Mouse (Mus musculus) A20 (cell line): ENCODE results near the gene Eif3l.
"Not testable (repeated sequence)": the region's sequence is repeated elsewhere in the genome, so short reads cannot be mapped to it uniquely, and the experiment has no call there.

ENCODE experiments used
- DNase-seq: peaks from one replicate; pipeline ENCODE4 v3.0.0-alpha.2; 2011; ENCODE audit warnings: low read depth, low spot score

Gene Eif3l

GRCm38 (mm10) chr15:79074913-79075532, at the start of gene Eif3l:
Gene Eif3l, plus strand, starts transcription at chr15:79075179.
- peak; percentile 92 for DNase-seq

GRCm38 (mm10) chr15:79025687-79026308, 49.2 kb upstream of the Eif3l start:
- DNase-seq: no peak

DNA sequence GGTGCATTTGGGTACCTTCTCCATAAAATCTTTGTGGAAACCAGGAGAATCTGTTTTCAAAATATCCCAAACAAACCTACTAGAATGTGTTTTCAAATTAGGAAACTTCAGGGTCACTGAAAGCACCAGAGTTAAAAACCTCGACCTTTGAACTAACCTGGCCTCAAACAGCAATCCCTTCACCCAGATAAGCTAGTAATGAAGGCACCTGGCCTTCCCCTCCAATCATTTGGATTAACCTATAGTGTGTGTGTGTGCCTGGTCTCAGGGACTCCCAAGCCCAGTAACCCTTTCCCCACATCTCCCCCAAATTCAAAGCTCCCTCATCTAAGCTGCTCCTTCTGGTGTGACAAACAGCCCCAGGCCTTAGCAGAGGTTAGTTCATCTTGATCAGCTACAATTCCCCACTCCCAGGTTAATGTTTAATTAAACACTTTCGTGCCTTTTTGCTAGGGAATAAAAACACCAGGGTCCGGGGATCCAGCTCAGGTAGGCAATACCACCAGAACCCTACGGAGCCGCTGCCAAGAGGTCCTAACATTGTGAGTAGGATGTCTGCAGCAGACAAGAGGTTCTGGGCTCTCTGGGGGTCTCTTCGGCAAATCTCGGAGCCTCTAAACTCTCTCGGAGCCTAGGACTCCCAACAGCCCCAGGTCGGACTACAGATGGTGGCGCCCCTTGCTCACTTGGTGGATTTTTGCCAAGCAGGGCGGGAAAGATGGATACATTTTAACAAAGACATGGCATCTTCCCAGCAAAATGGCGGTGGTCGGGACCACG, 48.3 kb upstream of the Eif3l start:
- DNase-seq: no peak

DNA sequence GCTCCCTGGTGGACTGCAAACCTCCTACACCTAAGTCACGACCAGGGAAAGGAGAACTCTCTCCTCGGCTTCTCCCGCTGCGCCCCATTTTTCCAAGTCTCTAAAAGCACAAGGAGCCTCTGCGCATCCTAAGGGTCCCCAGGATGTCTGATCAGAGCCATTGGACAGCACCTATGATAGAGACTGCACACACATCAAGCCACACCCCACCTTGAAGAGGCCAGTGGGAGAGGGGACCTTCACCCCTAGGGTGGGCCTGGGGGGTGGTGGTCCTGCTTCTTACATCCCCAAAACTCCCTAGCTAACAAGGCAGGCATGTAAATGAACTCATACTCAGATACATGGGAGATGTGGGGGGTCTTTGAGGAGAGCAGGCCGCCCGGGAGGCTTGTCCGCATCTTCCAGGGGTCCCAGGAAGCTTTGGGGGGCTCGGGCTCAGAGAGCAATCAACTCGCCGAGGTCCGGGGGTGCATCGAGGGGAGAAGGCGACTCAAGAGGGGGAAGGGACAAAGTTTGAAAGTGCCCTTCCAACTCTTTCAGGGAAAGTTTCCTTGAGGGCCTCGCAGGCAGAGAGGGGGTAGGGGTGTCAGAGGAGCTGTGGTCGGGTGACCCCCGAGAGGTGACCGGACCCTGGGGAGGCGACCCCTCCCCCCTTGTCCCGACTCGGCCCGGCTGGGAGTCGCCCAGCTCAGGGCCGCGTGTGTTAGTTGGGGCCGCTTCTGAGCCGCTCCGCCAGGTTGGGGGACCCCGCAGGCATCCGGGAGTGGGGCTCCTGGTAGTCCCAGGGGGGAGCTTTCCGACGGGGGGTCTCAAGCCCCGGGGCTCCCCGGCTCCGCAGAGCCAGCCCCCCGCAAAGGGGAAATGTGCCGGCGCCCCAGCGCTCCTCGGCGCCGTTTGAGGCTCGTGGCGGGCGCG, 47.4 kb upstream of the Eif3l start:
- DNase-seq: peak; percentile 35

DNA sequence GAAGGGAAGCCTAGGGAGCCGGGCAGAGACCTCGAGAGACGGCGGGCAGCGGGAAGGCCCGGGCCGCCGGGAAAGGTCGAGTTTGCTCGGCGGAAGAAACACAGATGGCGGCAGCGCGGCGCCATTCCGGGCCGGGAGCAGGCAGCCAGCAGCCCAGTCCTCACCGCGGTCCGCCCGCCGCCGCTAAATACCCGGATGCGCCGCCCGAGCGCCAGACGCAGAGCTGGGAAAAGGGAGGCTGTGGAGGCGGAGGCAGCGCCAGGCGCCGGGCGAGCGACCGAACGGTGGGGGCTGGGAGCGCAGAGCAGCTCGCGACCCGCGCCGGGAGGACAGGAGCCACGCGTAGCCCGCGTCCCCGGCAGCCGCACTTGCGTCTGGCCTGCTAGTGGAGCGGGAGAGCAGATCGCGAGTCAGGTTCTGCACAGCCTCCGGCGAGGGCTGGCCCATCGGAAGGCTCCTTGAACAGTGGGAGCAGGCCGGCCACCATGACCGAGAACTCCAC, 46.7 kb upstream of the Eif3l start, which contains the start of gene H1f0:
TSS of gene H1f0 (plus strand) at position 214 of the 502 bp plus-strand sequence.
- DNase-seq: peak; percentile 77

GRCm38 (mm10) chr15:79028823-79029484, 46.0 kb upstream of the Eif3l start:
- peak; percentile 28 for DNase-seq

DNA sequence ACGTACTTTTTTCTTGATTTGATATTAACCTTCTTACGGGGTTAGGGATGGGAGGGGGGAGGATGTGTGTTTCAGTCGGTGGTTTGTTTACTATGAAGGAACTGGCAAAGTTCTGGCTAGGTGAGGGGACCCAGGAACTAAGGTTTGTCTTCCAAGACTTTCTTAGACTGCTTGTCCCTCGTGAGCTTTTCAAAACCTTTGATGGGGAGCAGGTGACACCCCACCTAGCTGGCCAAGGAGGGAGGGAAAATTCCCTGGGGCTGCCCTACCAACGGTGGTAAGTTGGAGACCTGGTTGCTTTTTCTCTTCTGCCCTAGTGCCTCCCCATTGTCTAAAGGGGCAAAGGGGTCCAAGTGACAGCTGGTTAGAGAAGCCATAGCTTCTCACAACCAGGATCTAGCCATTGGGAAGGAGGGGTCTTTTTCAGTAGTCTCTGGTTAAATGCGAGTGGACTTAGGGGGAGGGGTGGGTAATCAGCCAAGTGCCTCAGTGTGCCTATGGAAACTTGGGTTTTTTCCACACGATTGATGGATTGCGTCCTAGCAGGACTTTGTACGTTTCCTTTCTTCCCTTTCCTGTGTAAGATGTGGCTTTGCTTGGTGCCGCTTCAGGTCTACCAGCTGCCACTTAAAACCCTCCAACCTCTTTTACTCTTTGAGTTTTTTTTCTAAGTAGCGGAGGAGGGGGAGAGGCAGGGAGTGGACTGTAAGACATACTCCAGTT, 45.3 kb upstream of the Eif3l start:
- peak; percentile 36 for DNase-seq

DNA sequence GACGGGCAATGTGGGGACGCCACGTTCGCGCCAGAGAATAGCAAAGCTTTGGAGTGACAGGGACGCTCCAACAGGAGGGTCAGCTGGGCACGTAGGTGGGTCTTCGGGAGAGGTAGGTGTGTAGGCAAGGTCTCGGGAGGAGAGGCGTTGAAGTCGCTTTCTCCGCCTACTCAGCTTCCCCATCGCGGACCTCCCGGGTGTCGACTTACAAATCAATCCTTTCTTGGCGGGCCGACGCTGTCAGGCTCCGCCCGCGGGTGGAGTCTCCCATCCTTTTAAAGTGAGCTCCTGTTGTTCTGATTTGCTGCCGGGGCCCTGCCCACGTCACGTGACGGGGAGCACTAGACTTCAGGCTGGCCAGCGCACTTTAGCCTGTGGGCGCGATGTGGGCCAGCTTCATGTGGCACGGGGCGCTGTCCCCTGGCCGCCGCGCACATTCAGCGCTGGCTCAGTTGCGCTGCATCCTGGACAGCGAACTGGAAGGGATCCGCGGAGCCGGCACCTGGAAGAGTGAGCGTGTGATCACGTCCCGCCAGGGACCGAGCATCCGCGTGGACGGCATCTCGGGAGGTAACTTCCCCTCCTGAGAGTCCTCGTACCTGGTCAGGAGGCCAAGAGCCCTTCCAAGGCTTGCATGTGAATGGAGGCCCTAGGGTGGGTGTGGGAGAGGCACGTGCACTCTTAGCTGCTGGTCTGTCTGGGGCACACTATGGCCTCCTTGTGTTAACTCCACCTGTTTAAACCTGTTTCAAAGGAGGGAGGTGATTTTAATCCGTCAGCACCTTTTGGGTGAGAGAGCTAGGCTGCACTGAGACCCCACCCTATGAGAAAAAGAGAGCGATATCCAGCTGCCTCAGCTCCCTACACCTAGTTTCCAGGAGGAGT, 44.2 kb upstream of the Eif3l start:
- DNase-seq: peak; percentile 96

- DNase-seq: not testable (repeated sequence)
Observed at GRCm38 (mm10) chr15:79031908-79032307, 43.1 kb upstream of the Eif3l start.

DNA sequence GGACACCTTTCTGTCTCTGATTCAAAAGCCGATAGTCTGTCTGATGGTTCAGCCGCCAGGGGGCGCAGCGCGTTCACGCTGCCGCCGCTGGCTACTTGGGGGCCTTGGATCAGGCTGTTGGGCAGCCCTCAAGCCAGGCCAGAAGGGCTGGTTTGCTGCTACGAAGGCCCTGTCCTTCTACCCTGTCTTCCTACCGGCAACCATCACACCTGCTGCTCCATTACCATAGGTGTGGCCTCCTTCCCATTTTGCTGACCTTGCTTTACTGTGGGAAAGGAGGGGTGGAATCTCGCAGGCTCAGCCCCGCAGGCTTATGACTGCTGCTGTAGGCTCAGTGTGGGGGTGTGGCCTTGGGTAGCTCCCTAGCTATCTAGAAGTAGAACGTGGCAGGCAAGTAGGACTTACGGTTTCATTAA, 37.1 kb upstream of the Eif3l start:
- peak; percentile 76 for DNase-seq

DNA sequence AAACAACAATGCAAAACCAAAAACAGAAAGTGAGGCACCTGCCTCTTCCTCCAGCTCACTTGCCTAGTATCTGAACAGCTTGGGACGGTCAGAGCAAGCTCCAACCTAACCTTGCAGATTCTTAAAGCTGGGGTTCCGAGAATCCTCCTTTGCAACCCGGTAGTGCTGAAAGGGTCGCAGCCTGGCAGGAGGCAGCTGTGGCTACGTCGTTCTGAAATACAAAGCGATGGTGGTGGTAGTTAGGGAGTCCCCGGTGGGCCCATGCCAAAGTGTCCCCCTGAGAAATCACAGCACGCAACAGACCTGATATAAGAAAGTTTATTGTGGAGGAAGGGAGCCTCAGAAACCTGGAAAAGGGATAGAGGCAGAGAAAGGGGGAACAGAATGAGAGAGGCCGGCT, 36.6 kb upstream of the Eif3l start:
- no peak for DNase-seq

- peak; percentile 93 for DNase-seq
Observed at GRCm38 (mm10) chr15:79038853-79039252, 36.1 kb upstream of the Eif3l start.

DNA sequence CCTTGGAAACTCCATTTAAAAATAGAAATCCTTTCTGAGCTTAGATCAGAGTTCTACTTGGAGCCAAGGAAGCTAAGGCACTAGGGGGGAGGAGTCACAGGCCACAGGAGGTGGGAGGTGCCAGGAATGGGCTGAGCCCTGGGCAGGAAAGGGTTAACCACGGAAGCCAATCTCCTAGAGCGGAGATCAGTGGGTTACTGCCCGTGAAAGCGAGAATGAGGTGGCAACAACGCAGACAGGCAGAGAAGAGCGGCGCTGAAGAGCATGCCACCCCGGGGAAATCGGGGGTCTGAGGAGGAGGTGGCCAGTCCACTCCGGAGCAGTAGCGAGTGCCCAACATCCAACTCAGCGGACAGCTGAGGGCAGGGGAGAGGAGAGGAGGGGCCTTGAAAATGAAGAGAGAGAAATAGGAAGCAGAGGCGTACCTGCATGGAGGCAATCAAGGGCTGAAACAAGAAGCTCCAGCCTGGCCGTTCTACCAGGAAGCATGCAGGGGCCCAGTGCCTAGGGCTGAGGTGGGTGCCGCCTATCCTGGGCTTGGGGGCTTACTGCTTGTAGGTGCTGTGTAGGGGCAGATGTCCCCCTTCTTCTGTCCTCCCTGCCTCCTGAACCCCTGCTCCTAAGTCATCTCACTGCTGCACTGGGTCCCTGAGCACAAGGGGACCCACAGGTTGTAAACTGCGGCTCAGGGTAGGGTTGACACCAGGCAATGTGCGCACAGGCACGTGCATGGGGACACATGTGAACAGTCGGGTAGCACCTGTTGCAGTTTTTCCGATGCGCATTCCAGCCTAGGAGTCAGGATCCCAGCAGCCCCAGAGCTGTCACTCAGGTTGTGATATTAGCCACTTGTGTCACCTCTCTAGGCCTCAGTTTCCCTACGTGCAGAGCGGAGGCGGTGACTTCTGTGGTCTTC, 34.2 kb upstream of the Eif3l start:
- peak; percentile 62 for DNase-seq

GRCm38 (mm10) chr15:79041585-79041984, 33.4 kb upstream of the Eif3l start, which contains the start of gene Galr3:
Gene Galr3, plus strand, starts transcription at chr15:79041885.
- no peak for DNase-seq

- DNase-seq: no peak
Observed at GRCm38 (mm10) chr15:79042721-79043491, 32.1 kb upstream of the Eif3l start.

- DNase-seq: no peak
Observed at GRCm38 (mm10) chr15:79044837-79045236, 30.1 kb upstream of the Eif3l start.

GRCm38 (mm10) chr15:79048186-79048585, 26.8 kb upstream of the Eif3l start:
- DNase-seq: no peak
